Mouse (Mus musculus) left cerebral cortex, adult 9 months (tissue): ENCODE results near the gene Vmn1r103.
"Not testable (repeated sequence)": the region's sequence is repeated elsewhere in the genome, so short reads cannot be mapped to it uniquely, and the experiment has no call there.

Experiments used
- DNase-seq, 2 experiments: peaks; one replicate each; pipeline ENCODE4 v3.0.0; 2022; ENCODE audit warnings: low spot score in 2 of 2

The Vmn1r103 gene

GRCm38 (mm10) chr7:20510434-20510833 lies at the start of gene Vmn1r103:
TSS of gene Vmn1r103 (minus strand) at chr7:20510534.
- not testable (repeated sequence) for DNase-seq

GRCm38 (mm10) chr7:20545657-20546056 lies 35.3 kb upstream of the Vmn1r103 start, which contains the start of gene Gm5726:
TSS of gene Gm5726 (minus strand) at chr7:20545757.
- not testable (repeated sequence) for DNase-seq

DNA sequence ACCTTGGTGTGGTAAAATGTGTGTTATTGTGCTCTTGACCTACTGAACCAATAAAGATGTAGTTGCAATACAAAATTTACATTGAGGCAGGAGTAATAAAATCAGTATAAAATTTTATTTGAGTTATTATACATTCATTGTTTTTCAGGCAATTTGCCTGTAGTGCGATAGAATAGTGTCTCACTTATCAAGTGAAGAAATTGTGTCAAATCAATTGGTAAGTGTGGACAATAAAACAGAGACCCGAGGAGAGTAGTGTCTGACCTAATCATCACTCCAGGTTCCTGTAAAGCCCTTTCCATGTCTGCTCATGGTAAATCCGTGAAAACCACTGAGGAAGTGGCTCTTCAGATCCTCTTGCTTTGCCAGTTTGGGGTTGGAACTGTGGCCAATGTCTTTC lies 23.2 kb upstream of the Vmn1r103 start, which contains the start of gene Vmn1r104:
TSS of gene Vmn1r104 (plus strand) at position 301 of the 400 bp plus-strand sequence.
- DNase-seq, result not testable (repeated sequence)

DNA sequence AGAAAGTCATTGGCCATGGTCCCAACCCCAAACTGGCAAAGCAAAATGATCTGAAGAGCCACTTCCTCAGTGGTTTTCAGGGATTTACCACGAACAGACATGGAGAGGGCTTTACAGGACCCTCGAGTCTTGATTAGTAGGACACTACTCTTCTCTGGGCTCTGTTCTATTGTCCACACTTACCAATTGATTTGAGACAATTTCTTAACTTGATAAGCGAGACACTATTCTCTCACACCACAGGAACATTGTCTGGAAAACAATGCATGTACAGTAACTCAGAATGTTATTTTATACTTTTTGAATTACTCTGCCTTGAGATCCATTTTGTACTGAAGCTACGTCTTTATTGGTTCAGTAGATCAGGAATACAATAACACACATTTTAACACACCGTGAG lies 35.5 kb downstream of the Vmn1r103 start, which contains the start of gene Gm10670:
TSS of gene Gm10670 (minus strand) at position 101 of the 400 bp plus-strand sequence.
- DNase-seq, result not testable (repeated sequence)
